Mouse (Mus musculus) Patski (cell line): ENCODE results near the gene Hhipl1. TPM values are rescaled to one million over a fixed set of nuclear protein-coding genes. Genes with fewer than 3 reads are reported as not detected.

Source experiments
- ATAC-seq: fragments of 100-300 bp; one replicate; pipeline ENCODE4 v1.8.0; 2021
- CTCF ChIA-PET: fragments of 350-600 bp; sonication (Branson Sonifier 250); formaldehyde crosslinking; loops from one replicate; lab custom pipeline; 2022; ENCODE audit warnings: inconsistent platforms; lab: Charles Lee
- POLR2A ChIA-PET: fragments of 350-600 bp; sonication (Branson Sonifier 250); formaldehyde crosslinking; loops from one replicate; lab custom pipeline; 2022; ENCODE audit warnings: antibody characterized with exemption, inconsistent platforms; lab: Charles Lee
- DNase-seq: peaks from one replicate; pipeline ENCODE4 v3.0.0-alpha.2; 2011; ENCODE audit warnings: low read depth, low spot score
- H3K27me3 ChIP-seq: fragments of 371-371 bp; one replicate; pipeline ENCODE4 v1.5.1; 2021
- CTCF ChIP-seq: fragments of 100-300 bp; IDR thresholded peaks from one replicate; pipeline ENCODE4 v1.5.1; 2021
- in situ Hi-C: fragments of 300-500 bp; cut with MboI; formaldehyde crosslinking; loops from 3 replicates; pipeline ENCODE4 v1.11.1; 2018; ENCODE audit warnings: low pct_unique_long_range_greater_than_20kb, mixed read lengths
- polyA plus RNA-seq: library from polyadenylated mRNA; unstranded; gene quantifications from one replicate; pipeline ENCODE4 v1.2.3, GENCODE M21; 2021

The Hhipl1 gene
- polyA plus RNA-seq, 1 experiment from 2014 or later = 2.7 TPM

GRCm38 (mm10) chr12:108292957-108293356, 13.1 kb upstream of the Hhipl1 start:
- no peak for TF ChIP-seq CTCF
- ATAC-seq = peak; percentile 54

DNA sequence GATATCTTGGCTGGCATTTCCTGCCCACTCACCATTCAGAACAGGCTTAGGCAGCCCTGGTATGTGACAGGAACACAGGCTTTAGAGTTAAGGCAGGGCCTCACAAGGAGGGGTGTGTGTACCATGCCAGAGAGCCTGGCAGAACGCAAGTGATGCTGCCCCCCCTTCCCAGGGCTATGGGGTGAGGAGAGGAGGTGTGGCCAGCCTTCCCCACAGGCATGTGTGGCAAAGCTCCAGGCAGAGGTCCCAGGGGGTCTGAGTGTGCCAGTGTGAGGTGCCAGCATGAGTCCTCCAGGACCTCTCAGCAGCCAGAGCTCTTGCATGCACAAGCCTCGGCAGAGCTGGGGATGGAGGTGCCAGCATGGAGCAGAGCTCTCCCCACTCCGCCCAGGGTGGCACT, 11.4 kb upstream of the Hhipl1 start:
- H3K27me3 ChIP-seq = no peaks in the 10 kb centered on the region
- in situ Hi-C loops = loop anchor here (5.0 kb wide), 1 partner anchor 92 kb away; no protein-coding TSS in a partner anchor
- no peak for ATAC-seq
- DNase-seq = no peak
- ChIA-PET POLR2A (no interaction called here), CTCF (interaction anchor here (0.7 to 4.5 kb wide), 4 partner anchors 55 to 194 kb away, joined by 3 to 22 read pairs (median 3); no protein-coding TSS in a partner anchor)
- no peak for TF ChIP-seq CTCF

More at GRCm38 (mm10) chr12:108292957-108293356, 13.1 kb upstream of the Hhipl1 start:
- no peaks in the 10 kb centered on the region for H3K27me3 ChIP-seq
- DNase-seq = no peak
- POLR2A ChIA-PET = no interaction called here
- CTCF ChIA-PET = interaction anchor here (0.8 to 4.5 kb wide), 10 partner anchors 8 to 84 kb away, joined by 3 to 22 read pairs (median 3); no protein-coding TSS in a partner anchor
- in situ Hi-C loops = no loop called here

DNA sequence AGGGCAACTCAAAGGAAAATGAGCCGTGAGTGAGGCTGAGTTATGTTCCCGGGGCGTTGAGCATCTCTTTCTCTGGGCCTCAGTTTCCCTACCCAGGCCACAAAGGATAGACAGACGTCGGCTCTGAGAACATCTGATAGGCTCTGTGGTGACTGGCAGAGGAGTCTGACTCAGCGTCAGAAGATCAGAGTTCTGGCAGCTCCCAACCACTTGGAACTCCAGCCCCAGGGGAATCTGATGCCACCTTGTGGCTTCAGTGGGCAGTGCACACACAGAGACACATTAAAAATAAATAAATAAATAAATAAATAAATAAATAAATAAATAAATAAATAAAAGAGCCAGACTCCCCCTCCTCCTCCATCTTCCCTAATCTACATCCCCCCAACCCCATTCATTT, 9.0 kb upstream of the Hhipl1 start:
- ATAC-seq (no peak), DNase-seq (no peak)
- in situ Hi-C loops = loop anchor here (5.0 kb wide), 1 partner anchor 95 kb away; no protein-coding TSS in a partner anchor
- no peak for TF ChIP-seq CTCF
- ChIA-PET CTCF (no interaction called here), POLR2A (interaction anchor here (0.9 to 1.1 kb wide), 2 partner anchors 12 to 15 kb away, joined by 3 to 4 read pairs; no protein-coding TSS in a partner anchor)
- no peaks in the 10 kb centered on the region for H3K27me3 ChIP-seq

GRCm38 (mm10) chr12:108301006-108301405, 5.1 kb upstream of the Hhipl1 start:
- CTCF ChIA-PET = interaction anchor here (1.5 kb wide), 1 partner anchor 8 kb away, joined by 3 read pairs; no protein-coding TSS in a partner anchor
- DNase-seq = no peak
- in situ Hi-C loops = no loop called here
- ATAC-seq = no peak
- no peak for TF ChIP-seq CTCF
- H3K27me3 ChIP-seq = no peaks in the 10 kb centered on the region
- POLR2A ChIA-PET = no interaction called here

GRCm38 (mm10) chr12:108303778-108304365, 2.2 kb upstream of the Hhipl1 start:
- TF ChIP-seq CTCF = no peak
- no peak for DNase-seq
- POLR2A ChIA-PET = no interaction called here
- CTCF ChIA-PET = interaction anchor here (1.5 kb wide), 1 partner anchor 225 kb away, joined by 3 read pairs; no protein-coding TSS in a partner anchor
- in situ Hi-C loops = no loop called here
- H3K27me3 ChIP-seq = no peaks in the 10 kb centered on the region
- ATAC-seq = no peak

DNA sequence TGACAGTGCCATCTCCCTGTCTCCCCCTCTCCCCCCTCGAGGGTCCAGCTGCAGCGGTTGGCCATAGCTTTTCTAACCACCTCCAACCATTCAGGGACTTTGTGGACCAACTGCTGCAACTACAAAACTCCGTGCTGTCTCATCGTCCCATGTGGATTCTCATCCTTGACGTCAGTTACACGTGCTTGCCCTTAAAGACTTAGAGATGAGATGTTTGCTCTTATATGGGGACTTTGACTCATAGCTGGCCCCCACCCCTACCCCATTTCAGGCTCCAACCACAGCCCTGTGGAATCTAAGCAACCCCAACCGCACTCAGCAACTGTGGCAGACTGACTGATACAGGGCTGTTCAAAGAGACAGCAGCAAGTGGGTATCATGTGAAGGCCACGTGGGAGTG, 898 bp upstream of the Hhipl1 start:
- DNase-seq = no peak
- no peak for ATAC-seq
- no peak for TF ChIP-seq CTCF
- ChIA-PET CTCF (interaction anchor here (0.8 to 1.5 kb wide), 2 partner anchors 11 to 224 kb away, joined by 3 read pairs; no protein-coding TSS in a partner anchor), POLR2A (no interaction called here)
- in situ Hi-C loops = no loop called here
- no peaks in the 10 kb centered on the region for H3K27me3 ChIP-seq

DNA sequence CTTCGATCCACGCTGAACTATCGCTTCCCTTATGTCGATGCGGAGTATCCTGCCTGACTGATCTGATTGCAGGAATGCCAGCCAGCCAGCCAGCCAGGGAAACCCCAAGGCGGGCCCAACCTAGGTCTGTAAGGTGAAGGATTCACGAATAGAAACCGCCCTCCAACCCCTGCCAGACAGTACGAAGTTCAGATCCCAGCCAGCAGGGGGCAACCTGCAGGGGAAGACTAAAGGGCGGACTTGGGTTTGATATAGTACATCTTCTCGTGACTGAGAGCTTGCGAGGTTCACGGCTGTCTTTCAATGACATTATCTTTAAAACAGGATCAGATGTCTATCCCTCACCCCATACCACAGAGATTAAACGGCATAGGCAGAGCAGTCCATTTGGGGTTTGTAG, 1.5 kb downstream of the Hhipl1 start:
- CTCF ChIA-PET = interaction anchor here (0.9 to 1.5 kb wide), 3 partner anchors 9 to 97 kb away, joined by 3 read pairs; no protein-coding TSS in a partner anchor
- POLR2A ChIA-PET = no interaction called here
- in situ Hi-C loops = no loop called here
- H3K27me3 ChIP-seq = no peaks in the 10 kb centered on the region
- DNase-seq = no peak
- TF ChIP-seq CTCF = no peak
- no peak for ATAC-seq

GRCm38 (mm10) chr12:108308363-108308856, 2.3 kb downstream of the Hhipl1 start:
- ChIA-PET POLR2A (no interaction called here), CTCF (no interaction called here)
- peak; percentile 33 for ATAC-seq
- in situ Hi-C loops = no loop called here
- no peaks in the 10 kb centered on the region for H3K27me3 ChIP-seq
- peak; percentile 75 for DNase-seq
- TF ChIP-seq CTCF = no peak

DNA sequence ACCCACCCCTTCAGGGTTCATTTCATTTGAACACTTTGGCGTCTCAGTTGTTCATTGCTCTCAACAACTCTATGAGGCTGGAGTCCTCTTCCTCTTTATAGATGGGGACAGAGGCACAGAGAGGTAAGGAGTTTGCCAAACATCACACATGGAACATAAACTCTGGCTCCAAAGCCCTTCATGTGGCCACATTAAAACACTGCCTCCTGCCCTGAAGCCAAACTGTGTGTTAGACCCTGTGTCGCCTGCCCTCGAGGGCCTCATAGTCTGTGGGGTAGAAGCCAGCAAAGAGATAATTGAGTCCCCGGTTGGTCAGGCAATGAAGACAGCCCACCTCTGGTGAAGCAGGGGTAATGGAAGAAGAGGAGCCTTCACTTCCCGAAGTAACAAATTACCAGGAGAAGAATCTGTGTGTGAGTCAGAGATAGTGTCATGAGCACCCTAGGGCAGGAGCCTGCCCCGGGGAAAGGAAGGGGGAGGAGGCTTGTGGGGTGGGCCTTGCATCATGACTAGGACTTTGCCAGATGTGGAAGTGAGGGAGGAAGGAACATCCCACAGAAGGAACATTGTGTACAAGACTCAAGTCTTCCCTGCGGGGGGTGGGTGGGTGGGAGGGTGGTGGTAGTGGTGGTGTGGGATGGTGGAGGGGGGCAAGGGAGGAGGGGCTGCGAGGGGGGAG, 3.2 kb downstream of the Hhipl1 start:
- ATAC-seq (peak; percentile 75), DNase-seq (peak; percentile 71)
- in situ Hi-C loops = no loop called here
- POLR2A ChIA-PET = interaction anchor here (0.8 kb wide), 1 partner anchor 128 kb away, joined by 3 read pairs; no protein-coding TSS in a partner anchor
- H3K27me3 ChIP-seq = no peaks in the 10 kb centered on the region
- no peak for TF ChIP-seq CTCF
- CTCF ChIA-PET = no interaction called here

DNA sequence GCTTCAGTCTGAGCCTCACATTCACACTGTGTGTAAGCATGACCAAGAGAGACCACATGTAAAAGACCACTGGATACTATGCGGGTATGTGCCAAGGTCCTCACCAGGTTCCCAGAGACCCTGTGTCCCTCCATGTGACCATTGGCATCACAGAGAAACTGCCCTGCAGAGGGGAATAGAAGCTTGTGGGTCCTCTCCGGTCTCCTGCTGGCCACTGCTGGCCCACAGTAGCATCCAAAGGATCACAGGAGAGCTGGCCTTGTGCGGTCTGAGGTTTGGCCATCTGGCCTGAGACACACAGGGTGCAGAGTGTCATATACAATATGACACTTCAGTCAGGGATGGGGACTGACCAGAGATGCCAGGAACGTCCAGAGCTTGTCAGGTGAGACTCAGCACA, 4.0 kb downstream of the Hhipl1 start:
- DNase-seq (no peak), ATAC-seq (no peak)
- TF ChIP-seq CTCF = no peak
- H3K27me3 ChIP-seq = no peaks in the 10 kb centered on the region
- in situ Hi-C loops = no loop called here
- ChIA-PET POLR2A (interaction anchor here (0.8 to 0.9 kb wide), 2 partner anchors 103 to 129 kb away, joined by 3 read pairs; no protein-coding TSS in a partner anchor), CTCF (interaction anchor here (1.4 kb wide), 1 partner anchor 25 kb away, joined by 3 read pairs; the partner anchor contains the start of gene Cyp46a1)
